8 mouse cellular contexts compared by ENCODE assay signal in genomic region chr9:75683426-75684191, GRCm38 (mm10). TPM values are rescaled to one million over a fixed set of nuclear protein-coding genes. Genes with fewer than 3 reads are reported as not detected.
A peak's percentile ranks its signal among the peaks of the same experiment; 100 is the strongest.
DNase-seq lines count a peak whose midpoint lies in the region; ATAC-seq lines count a peak whose summit lies in the region.

TSS of gene Scg3 (minus strand) at chr9:75684056.

- ATAC-seq in erythroblast, adult 5-6 weeks (replicated peaks; ENCODE audit: low FRiP score, poor library complexity, severe bottlenecking): no peak

- peak; percentile 68 to 77 for DNase-seq in adrenal gland, adult (ENCODE audit: inconsistent age in 2 of 2, low spot score in 1 of 2)
- DNase-seq in cerebellum, postnatal 4 days (ENCODE audit: low spot score in 2 of 2): peak; percentile 82 to 95
- DNase-seq in gastrocnemius, adult 8-10 months (ENCODE audit: low spot score in 2 of 2): peak; percentile 4 to 38
- peak; percentile 44 for DNase-seq in hindlimb bud, embryonic 11.5 days (ENCODE audit: extremely low spot score, low read depth, low spot score)
- peak; percentile 96 for DNase-seq in left cerebral cortex, adult 18-20 months (ENCODE audit: low spot score in 2 of 2)
- DNase-seq in lung, postnatal 4 days: peak; percentile 77
- DNase-seq in right cerebral cortex, postnatal 10 days (ENCODE audit: low spot score in 2 of 2): peak; percentile 98

RNA-seq across cellular contexts. Expression of gene Scg3, which starts in this region (rescaled TPM):
- under 1 TPM; 0.19 to 0.80 (median 0.53) TPM for total RNA-seq in gastrocnemius, adult 8-10 months (2022)
- total RNA-seq in left cerebral cortex, adult 18-20 months (2021): 100 to 1,000 TPM; 255 to 265 TPM
- not detected in 2 replicates for total RNA-seq in erythroblast, adult 5-6 weeks (2015; ENCODE audit: low replicate concordance)
- 0.84 TPM in 1 of 2 replicates, not detected in the other for total RNA-seq in erythroblast, adult 5-6 weeks (2017; ENCODE audit: low replicate concordance)

Comparison
In these comparisons a context has a peak if more than half of its experiments do, and no peak if none do; other contexts are left out.
1. RNA of gene Scg3 (total RNA-seq): 255 to 265 TPM in left cerebral cortex, adult 18-20 months; 0.19 to 0.80 TPM in gastrocnemius, adult 8-10 months and 0.84 TPM in erythroblast, adult 5-6 weeks; every median in the first group is over 100 times any median in the second.
2. Peak in DNase-seq in gastrocnemius, adult 8-10 months; RNA of the gene not detected or under 1 TPM.
3. DNase-seq: peak in every context shown above with its lines; median percentile 98 in right cerebral cortex, postnatal 10 days; 96 in left cerebral cortex, adult 18-20 months; 88 in cerebellum, postnatal 4 days; 77 in lung, postnatal 4 days; 72 in adrenal gland, adult; 44 in hindlimb bud, embryonic 11.5 days; 21 in gastrocnemius, adult 8-10 months.